Mouse (Mus musculus): ENCODE measurements around the gene Fam114a2.

Gene Fam114a2

DNA sequence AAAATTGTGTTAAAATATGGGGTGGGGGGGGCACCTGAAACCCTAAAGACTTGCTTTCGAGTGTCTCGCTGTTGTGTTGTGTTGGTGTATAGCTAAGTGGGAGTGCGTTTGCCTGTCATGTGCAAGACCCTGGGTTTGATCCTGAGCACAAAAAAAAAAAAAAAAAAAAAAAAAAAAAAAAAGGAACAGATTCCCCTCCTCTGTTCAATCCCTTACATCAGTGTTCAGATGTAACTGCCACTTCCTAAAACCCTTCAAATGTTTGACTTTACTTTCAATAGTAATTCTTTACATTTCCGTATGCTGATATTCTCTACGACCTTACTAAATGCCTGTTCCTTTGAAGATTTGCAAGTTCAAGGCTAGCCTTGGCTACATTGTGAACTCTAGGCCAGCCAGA, 887 bp upstream of the Fam114a2 start:
- no peak for DNase-seq (ENCODE audit: low spot score)

DNA sequence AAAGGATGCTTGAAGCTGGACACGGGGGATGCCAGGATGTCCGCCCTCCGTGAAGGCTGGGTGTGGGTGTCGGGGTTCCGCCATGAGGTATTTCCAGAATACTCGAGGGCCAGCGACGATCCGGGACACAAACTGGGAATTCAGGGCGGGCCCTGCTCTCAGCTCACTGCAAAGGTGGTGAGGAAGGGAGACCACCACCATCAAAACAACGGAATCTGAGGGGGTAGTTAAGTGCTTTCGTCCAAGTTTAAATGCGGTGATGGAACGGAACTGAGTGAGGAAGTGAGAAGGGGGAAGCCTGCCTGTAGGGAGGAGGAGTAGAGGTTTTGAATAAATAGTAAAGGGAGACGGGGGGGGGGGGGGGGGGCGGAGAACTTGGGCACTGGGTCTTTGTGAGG, 333 bp upstream of the Fam114a2 start:
- DNase-seq (ENCODE audit: low spot score) = no peak

- DNase-seq (ENCODE audit: low spot score) = no peak
Measured at GRCm38 (mm10) chr11:57516946-57517441, 1.4 kb downstream of the Fam114a2 start.

DNA sequence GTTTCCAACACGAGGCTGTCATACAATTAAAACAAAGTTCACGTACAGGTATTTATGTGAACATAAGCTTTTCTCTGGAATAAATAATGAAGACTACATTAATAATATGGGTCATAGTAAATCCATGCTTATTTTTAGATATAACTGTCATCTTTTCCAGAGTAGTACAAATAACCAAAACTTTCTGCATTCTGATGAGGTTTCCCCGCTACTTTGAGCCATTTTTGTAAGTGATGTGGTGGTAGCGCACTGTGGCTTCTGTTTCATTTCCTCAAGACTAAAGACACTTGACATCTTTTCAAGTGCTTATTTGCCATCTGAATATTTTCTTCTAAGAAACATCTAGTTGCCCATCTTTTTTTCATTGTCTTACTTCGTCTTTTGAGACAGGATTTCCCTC, 3.2 kb downstream of the Fam114a2 start:
- DNase-seq (ENCODE audit: low spot score) = no peak

GRCm38 (mm10) chr11:57506899-57507298, 11.5 kb downstream of the Fam114a2 start:
- DNase-seq (ENCODE audit: low spot score) = no peak

- DNase-seq (ENCODE audit: low spot score) = no peak
Measured at GRCm38 (mm10) chr11:57503155-57503554, 15.3 kb downstream of the Fam114a2 start.

GRCm38 (mm10) chr11:57498215-57498614, 20.2 kb downstream of the Fam114a2 start:
- no peak for DNase-seq (ENCODE audit: low spot score)

- no peak for DNase-seq (ENCODE audit: low spot score)
Measured at GRCm38 (mm10) chr11:57497701-57498100, 20.7 kb downstream of the Fam114a2 start.

- no peak for DNase-seq (ENCODE audit: low spot score)
Measured at GRCm38 (mm10) chr11:57496462-57497039, 21.9 kb downstream of the Fam114a2 start.

DNA sequence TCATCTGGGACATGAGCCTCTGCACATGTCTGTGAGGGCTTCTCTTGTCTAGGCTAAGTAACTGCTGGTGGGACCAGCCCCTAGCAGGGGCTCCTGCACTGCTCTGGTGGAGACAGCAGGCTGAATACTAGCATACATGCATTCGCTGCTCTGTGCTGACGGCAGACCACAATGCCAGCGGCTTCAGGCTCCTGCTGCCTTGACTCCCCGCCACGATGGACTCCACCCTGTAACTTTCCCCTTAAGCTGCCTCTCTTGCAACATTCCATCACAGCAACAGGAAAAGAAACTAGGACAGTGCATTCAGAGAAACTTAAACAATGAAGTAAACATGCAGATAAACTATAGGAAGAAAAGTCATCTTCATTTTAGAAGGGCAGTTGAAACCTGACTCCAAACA, 30.0 kb downstream of the Fam114a2 start:
- no peak for DNase-seq (ENCODE audit: low spot score)

GRCm38 (mm10) chr11:57478077-57478476, 40.3 kb downstream of the Fam114a2 start:
- no peak for DNase-seq (ENCODE audit: low spot score)

DNA sequence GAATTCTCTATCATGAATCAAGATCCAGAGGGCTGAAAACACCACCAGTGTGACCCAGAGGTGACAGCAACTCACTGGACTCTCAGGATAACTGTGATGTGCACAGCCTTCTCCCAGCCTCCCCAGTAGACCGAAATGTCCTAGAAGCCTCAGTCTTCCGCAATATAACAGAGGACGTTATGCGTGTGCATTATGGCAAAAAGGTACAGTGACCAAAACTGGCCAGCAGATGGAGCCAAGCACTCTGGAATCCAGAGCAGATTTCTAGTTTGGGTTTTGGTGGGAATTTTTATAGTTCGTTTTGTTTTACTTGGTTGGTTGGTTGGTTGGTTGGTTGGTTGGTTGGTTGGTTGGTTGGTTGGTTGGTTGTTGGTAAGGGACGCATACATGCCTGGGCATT, 43.3 kb downstream of the Fam114a2 start:
- peak; percentile 10 for DNase-seq (ENCODE audit: low spot score)

DNA sequence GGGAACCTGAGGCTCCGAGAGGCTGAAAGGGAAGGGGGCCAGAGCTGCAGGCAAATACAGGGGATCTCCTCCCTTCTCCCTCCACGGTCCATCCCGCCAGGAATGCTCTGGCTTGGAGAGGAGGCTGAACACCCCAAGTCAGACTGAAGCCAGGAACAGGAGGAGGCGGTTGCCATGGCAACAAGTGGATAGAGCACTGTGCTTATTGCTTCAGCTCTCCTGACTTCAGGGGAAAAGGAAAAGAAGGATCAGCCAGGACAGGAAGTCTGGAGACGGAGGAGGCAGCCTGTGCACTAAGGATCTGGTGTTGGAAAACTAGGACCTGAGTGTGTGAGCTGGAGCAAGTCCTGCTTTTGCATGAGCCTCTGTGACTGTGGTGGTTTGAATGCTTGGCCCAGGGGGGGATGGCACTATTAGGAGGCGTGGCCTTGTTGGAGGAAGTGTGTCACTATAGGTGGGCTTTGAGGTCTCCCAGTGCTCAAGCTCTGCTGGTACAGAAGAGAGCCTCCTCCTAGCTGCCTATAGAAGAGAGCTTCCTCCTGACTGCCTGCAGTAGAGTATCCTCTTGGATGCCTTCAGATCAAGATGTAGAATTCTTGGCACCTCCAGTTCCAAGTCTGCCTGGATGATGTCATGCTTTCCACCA, 44.0 kb downstream of the Fam114a2 start:
- no peak for DNase-seq (ENCODE audit: low spot score)

GRCm38 (mm10) chr11:57470979-57471378, 47.4 kb downstream of the Fam114a2 start:
- no peak for DNase-seq (ENCODE audit: low spot score)

DNA sequence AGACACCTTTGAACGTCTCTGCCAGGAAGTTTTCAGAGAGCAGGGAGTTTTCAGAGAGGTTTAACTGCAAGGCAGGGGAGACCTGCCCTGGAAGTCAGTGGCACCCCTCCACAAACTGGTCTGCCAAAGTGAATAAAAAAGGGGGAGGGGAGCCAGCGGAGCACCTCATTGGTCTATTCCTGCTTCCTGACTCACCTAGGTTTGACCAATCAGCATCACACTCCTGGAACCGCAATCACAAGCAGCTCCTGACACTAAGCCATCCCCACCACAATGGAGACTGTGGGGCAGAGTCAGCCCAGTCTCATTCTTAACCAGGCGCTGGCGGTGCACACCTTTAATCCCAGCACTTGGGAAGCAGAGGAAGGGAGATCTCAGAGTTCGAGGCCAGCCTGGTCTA, 48.4 kb downstream of the Fam114a2 start:
- no peak for DNase-seq (ENCODE audit: low spot score)

- DNase-seq (ENCODE audit: low spot score) = no peak
Measured at GRCm38 (mm10) chr11:57468706-57469105, 49.7 kb downstream of the Fam114a2 start.

GRCm38 (mm10) chr11:57467159-57468110, 51.0 kb downstream of the Fam114a2 start:
- DNase-seq (ENCODE audit: low spot score) = peak; percentile 57

DNA sequence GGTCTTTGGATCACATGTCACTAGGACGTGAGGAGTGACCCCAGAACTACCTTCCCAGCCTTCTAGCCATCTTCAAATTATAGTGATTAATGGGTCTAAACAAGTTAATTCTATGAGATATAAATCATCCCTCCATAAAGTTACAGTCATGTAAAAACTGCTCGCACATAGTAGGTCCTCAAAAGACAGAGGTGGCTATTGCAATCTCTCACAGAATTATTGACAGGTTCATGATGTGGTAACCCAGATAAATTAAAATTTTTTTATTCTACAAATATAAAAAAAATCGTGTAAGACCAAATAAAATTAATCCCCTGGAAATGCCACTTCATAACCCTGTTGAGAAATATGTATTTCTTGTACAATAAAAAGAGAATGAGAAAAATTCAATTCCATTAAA, 52.6 kb downstream of the Fam114a2 start:
- DNase-seq (ENCODE audit: low spot score) = no peak

GRCm38 (mm10) chr11:57465025-57465424, 53.4 kb downstream of the Fam114a2 start:
- DNase-seq (ENCODE audit: low spot score) = no peak

DNA sequence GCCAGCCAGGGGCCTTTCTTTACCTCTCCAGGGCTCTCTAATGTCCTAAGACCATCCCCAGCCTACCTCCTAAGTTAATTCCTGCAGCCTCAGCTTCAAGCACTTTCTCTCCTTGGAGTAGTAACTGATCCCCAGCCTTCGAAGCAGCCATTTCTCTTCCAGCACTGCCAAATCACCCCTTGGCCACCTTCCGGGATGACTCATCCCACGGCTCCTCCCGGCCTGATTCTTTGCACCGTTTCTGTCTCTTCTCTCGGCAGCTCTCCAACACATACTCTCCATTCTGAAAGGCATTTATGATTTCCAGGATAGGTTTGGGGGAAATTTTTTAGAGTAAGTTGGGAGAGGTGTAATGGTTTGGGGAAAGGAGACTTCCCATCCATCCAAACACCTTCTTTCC, 58.7 kb downstream of the Fam114a2 start:
- peak; percentile 11 for DNase-seq (ENCODE audit: low spot score)

DNA sequence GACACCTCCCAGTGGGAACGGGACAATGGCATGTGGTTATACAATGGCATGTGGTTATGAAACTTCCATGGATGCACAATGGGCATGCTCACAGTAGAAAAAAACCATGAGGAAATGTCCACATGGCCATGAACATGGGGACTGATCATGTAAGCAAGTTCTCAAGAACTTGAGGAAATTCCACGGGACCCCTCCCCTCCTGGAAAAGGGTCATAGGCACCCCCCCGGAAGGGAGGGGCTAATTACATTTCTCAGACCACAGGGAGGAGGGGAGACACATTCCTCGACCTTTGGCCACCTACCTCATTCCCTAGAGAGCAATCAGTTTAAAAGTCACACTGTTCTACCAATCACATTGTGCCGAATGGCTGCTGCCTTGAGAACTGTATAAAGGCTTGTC, 64.0 kb downstream of the Fam114a2 start:
- DNase-seq (ENCODE audit: low spot score) = no peak

- DNase-seq (ENCODE audit: low spot score) = no peak
Measured at GRCm38 (mm10) chr11:57445237-57445962, 73.0 kb downstream of the Fam114a2 start.

All from ovary, postnatal 36 days (tissue).